Mouse (Mus musculus): ENCODE data around the gene Retreg3. TPM values are rescaled to one million over a fixed set of nuclear protein-coding genes. Genes with fewer than 3 reads are reported as not detected.
A peak's percentile ranks its signal among the peaks of the same experiment; 100 is the strongest.

The Retreg3 gene
- polyA plus RNA-seq, 1 experiment from 2014 or later, result 21.8 TPM

DNA sequence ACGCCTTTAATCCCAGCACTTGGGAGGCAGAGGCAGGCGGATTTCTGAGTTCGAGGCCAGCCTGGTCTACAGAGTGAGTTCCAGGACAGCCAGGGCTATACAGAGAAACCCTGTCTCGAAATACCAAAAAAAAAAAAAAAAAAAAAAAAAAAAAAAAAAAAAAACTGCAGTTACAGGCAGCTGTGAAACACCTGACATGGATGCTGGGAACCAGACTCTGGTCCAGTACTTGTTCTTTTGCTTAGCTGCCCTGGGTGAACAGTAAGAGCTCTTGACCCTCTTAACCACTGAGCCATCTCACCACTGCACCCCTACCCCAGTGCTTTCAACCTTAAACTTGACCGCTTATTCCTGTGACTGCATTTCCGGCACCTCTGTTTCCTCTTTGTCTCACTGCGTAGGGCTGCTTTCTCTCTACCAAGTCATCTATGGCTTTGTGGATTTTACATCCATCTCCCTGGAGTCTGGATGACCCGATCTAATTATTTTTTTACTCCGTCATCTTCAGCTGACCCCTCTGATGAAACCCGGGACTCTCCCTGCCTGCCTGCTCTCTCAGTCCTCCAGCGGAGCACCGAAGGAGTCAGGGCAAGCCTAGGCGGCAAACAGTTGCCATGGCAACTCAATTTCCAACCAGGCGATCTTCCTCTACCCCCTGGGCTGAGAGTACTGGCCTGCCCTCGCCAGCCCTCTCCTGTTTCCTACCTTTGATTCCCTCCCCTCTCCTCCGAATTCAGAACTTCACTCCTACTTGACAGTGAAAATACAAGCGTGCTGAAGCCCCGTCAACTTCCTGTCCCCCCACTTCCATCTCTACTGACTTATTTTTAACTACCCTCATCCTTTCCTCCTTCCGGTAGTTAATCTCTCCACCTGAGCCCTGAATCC, 23.9 kb upstream of the Retreg3 start:
- WGBS, result 15% methylated on average over 18 of the region's 19 CpGs
- ATAC-seq (ENCODE audit: borderline replicate concordance, extremely low read depth, low FRiP score, low TSS enrichment), result peak; percentile 40; the same call in 1 of the 2 replicates
- Histone ChIP-seq H3K4me1 (peaks cover 20% of the 10 kb centered on the region), H3K9ac (no peak overlapping the region), H3K27ac (no peak overlapping the region), H3K4me3 (peak overlapping the region; percentile 31), H3K4me2 (peak overlapping the region; percentile 57), H3K36me3 (no peaks in the 10 kb centered on the region), H3K9me3 (no peaks in the 10 kb centered on the region), H3K27me3 (no peaks in the 10 kb centered on the region)

DNA sequence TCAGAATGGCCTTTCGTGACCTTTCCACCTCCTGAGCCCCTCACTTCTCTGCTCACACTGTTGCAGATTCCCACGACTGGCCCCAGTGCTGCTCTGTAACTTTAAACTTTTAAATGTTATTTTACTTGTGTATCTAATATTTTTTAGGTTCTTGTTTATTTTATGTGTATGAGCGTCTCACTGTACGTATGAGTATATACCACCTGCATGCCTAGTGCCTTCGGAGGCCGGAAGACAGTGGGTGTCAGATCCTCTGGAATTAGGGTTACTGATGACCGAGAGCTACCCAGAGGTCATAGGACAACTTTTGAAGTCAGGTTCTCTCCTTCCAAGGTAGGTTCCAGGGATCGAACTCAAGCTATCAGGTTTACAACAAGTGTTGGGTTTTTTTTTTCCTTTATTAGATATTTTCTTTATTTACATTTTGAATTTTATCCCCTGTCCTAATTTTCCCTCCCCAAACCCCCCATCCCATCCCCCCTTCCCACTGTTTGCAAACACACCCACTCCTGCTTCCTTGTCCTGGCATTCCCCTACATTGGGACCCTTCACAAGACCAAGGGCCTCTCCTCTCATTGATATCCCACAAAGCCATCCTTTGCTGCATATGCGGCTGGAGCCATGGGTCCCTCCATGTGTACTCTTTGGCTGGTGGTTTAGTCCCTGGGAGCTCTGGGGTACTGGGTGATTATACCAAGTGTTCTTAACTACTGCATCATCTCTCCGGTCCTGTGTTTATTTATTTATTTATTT, 22.7 kb upstream of the Retreg3 start:
- Histone ChIP-seq H3K27me3 (no peaks in the 10 kb centered on the region), H3K27ac (no peak overlapping the region), H3K36me3 (no peaks in the 10 kb centered on the region), H3K4me1 (peaks cover 22% of the 10 kb centered on the region), H3K9me3 (no peaks in the 10 kb centered on the region), H3K4me2 (no peak overlapping the region), H3K4me3 (no peak overlapping the region), H3K9ac (no peak overlapping the region)
- no peak for ATAC-seq (ENCODE audit: borderline replicate concordance, extremely low read depth, low FRiP score, low TSS enrichment)
- WGBS, result 79% methylated on average over 10 of the region's 10 CpGs

- H3K4me3 ChIP-seq, result no peak overlapping the region
- no peak overlapping the region for H3K4me2 ChIP-seq
- H3K9me3 ChIP-seq, result no peaks in the 10 kb centered on the region
- ATAC-seq (ENCODE audit: borderline replicate concordance, extremely low read depth, low FRiP score, low TSS enrichment), result no peak
- H3K9ac ChIP-seq, result no peak overlapping the region
- 77% methylated on average over 8 of the region's 8 CpGs for WGBS
- peaks cover 28% of the 10 kb centered on the region for H3K4me1 ChIP-seq
- H3K27me3 ChIP-seq, result no peaks in the 10 kb centered on the region
- H3K36me3 ChIP-seq, result no peaks in the 10 kb centered on the region
- H3K27ac ChIP-seq, result no peak overlapping the region
Measured at GRCm38 (mm10) chr11:101141088-101141487, 21.4 kb upstream of the Retreg3 start.

DNA sequence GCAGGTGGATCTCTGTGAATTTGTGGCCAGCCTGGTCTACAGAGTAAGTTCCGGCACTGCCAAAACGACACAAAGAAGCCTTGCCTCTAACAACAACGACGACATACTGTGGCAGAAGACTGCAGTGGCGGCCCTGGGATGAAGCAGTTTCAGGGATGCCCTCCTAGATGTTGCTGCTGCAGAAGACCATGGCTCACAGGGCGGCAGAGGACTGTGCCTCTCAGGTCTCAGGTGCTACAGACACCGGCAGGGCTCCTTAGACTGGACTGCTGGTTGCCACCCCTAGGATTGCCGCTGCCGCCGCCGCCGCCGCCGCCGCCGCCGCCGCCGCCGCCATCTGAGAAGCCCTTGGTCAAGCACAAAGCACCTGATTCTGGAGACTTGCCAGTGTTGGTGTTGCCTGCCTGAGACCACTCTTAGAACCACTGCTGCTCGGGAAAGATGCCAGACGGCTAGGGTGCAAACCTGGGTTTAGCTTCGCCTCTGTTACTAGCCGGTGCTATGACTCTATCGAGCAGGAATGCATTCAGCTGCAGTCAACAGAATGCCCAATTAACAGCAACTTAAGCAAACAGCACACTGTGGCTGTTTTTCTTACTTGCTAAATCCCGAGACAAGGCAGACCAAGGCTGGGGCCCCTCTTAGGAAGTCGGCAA, 20.6 kb upstream of the Retreg3 start:
- peak overlapping the region; percentile 57 for H3K4me2 ChIP-seq
- ATAC-seq (ENCODE audit: borderline replicate concordance, extremely low read depth, low FRiP score, low TSS enrichment), result no peak
- H3K27me3 ChIP-seq, result no peaks in the 10 kb centered on the region
- H3K9ac ChIP-seq, result peak overlapping the region; percentile 25; the same call in 1 of the 2 replicates
- WGBS, result 30% methylated on average over 27 of the region's 27 CpGs
- H3K36me3 ChIP-seq, result no peaks in the 10 kb centered on the region
- H3K4me3 ChIP-seq, result peak overlapping the region; percentile 31
- H3K27ac ChIP-seq, result peak overlapping the region; percentile 55
- no peaks in the 10 kb centered on the region for H3K9me3 ChIP-seq
- peaks cover 28% of the 10 kb centered on the region for H3K4me1 ChIP-seq

DNA sequence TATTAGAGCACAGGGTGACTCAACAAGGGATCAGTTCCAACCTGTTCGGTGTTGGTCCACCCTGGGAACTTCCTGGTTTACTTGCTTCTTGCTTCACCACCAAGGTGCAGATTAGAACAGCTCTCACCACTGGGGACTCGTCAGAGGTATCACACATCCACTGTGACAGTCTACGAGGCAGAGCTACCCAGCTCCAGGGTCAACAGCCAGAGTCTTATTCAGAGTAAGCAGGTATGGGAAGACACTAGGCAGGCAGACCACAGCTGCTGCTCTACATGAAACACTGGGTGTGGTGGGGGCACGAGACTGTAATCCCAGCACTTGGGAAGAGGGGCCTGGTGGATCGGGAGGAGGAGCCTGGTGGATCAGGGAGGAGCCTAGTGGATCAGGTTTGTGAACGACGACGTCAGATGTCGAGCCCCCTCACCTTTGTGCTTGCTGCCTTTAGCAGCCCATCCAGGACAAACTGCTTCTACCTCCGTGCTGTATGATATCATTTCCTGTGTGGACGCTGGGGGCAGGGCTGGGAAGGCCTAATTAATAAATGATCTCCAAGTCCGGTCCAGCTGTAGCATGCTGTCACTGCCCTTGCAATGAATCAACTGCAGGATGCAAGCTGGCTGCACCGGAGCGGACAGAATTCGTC, 19.0 kb upstream of the Retreg3 start:
- 19% methylated on average over 15 of the region's 15 CpGs for WGBS
- Histone ChIP-seq H3K4me1 (peaks cover 24% of the 10 kb centered on the region), H3K4me3 (no peak overlapping the region), H3K9ac (no peak overlapping the region), H3K27me3 (no peaks in the 10 kb centered on the region), H3K27ac (no peak overlapping the region), H3K9me3 (no peaks in the 10 kb centered on the region), H3K4me2 (peak overlapping the region; percentile 29), H3K36me3 (no peaks in the 10 kb centered on the region)
- peak; percentile 42; the same call in 1 of the 2 replicates for ATAC-seq (ENCODE audit: borderline replicate concordance, extremely low read depth, low FRiP score, low TSS enrichment)

DNA sequence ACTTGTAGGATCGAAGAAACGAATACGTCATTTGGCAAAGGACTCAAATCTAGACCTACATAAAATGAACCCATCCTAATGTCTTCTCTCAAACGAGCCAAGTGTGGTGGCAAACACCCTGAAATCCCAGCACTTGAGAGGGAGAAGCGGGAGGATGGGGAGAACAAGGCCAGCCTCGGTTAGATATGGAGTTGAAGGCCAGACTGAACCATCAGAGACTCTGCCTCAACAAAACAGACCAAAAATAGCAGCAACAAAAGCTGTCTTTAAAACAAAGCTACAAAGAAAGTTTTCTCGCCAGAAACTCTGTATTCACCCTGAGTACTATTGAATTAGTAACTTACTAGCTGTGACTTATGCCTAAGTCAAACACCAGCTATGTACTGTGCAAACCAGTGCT, 17.3 kb upstream of the Retreg3 start:
- Histone ChIP-seq H3K9ac (no peak overlapping the region), H3K4me2 (no peak overlapping the region), H3K27ac (peak overlapping the region; percentile 39), H3K9me3 (no peaks in the 10 kb centered on the region), H3K36me3 (no peaks in the 10 kb centered on the region), H3K27me3 (no peaks in the 10 kb centered on the region), H3K4me1 (peaks cover 20% of the 10 kb centered on the region), H3K4me3 (no peak overlapping the region)
- 66% methylated on average over 7 of the region's 7 CpGs for WGBS
- no peak for ATAC-seq (ENCODE audit: borderline replicate concordance, extremely low read depth, low FRiP score, low TSS enrichment)

DNA sequence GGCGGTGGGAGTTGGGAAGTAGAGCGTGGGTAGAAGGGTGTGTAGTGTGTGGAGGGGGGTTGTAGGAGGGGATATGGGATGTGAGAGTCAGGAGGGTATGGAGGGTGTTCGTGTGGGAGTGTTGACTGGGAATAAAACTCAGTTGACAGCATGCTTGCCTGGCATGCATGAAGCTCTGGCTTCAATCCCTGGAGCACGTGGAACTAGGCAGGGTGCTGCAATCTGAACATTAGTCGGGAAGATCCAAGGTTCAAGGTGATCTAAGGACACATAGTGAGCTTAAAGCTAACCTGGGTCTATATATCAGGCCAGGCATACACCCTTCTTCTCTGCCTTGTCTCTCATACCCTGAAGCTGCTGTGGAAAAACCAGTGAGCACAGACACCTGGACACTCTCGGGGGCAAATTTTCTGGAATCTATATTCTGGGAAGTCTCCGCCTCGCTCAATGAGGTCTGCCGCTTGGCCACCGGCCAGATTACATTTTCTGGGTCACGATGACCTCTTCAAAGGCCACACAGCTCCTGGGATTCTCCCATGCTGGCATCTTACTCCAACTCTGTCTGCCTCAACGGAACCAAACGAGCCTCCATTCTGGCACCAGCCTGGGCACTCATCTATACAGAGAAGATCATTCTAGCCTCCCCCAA, 14.6 kb upstream of the Retreg3 start:
- Histone ChIP-seq H3K27ac (no peak overlapping the region), H3K9me3 (no peaks in the 10 kb centered on the region), H3K4me2 (no peak overlapping the region), H3K9ac (no peak overlapping the region), H3K36me3 (no peaks in the 10 kb centered on the region), H3K4me3 (no peak overlapping the region), H3K4me1 (peaks cover 15% of the 10 kb centered on the region), H3K27me3 (no peaks in the 10 kb centered on the region)
- WGBS, result 75% methylated on average over 13 of the region's 13 CpGs
- ATAC-seq (ENCODE audit: borderline replicate concordance, extremely low read depth, low FRiP score, low TSS enrichment), result no peak

DNA sequence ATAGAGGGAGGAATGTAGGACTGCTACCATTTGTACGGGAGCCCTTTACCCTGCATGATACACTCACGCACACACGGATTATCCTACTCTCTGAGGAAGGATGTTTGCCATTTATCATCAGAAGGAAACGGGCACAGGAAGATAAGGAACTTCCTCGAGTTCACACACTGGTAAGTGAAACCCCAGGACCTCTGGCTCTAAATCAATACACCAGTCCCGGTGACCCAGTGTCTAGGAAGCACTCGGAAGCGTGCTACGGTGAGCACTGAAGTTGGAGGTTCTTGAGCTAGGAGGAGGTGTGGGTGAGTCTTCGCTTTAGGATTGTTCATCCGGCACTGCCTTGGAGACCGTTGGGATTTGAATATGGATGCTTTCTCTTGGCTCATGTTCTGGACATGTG, 13.3 kb upstream of the Retreg3 start:
- Histone ChIP-seq H3K27ac (no peak overlapping the region), H3K9me3 (no peaks in the 10 kb centered on the region), H3K27me3 (no peaks in the 10 kb centered on the region), H3K4me3 (no peak overlapping the region), H3K9ac (no peak overlapping the region), H3K4me1 (peaks cover 9% of the 10 kb centered on the region), H3K4me2 (no peak overlapping the region), H3K36me3 (no peaks in the 10 kb centered on the region)
- WGBS, result 43% methylated on average over 12 of the region's 12 CpGs
- ATAC-seq (ENCODE audit: borderline replicate concordance, extremely low read depth, low FRiP score, low TSS enrichment), result 0 out of 2 replicates have a peak, but pooled peaks have one; percentile 19

DNA sequence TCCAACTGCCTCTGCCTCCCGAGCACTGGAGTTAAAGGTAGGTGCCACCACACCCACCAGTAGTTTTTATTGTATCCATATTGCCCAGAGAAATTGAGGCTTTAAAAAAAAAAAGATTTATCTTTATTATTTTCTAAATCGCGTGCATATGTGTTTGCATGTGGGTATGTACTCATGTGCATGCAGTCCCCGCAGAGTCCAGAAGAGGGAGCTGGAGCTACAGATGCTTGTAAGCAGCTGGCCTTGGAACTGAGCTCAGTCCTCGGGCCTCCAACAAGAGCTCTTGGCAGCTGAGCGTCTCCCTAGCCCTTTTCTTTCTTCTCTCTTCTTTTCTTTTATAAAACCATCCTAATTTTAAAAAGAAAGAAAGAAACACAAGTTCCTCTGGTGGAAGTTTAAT, 12.0 kb upstream of the Retreg3 start:
- H3K4me1 ChIP-seq, result peaks cover 4% of the 10 kb centered on the region
- 88% methylated on average over 6 of the region's 6 CpGs for WGBS
- no peak for ATAC-seq (ENCODE audit: borderline replicate concordance, extremely low read depth, low FRiP score, low TSS enrichment)
- H3K27ac ChIP-seq, result no peak overlapping the region
- H3K27me3 ChIP-seq, result no peaks in the 10 kb centered on the region
- H3K9ac ChIP-seq, result no peak overlapping the region
- no peak overlapping the region for H3K4me3 ChIP-seq
- H3K36me3 ChIP-seq, result peaks cover 2% of the 10 kb centered on the region
- no peaks in the 10 kb centered on the region for H3K9me3 ChIP-seq
- H3K4me2 ChIP-seq, result no peak overlapping the region

DNA sequence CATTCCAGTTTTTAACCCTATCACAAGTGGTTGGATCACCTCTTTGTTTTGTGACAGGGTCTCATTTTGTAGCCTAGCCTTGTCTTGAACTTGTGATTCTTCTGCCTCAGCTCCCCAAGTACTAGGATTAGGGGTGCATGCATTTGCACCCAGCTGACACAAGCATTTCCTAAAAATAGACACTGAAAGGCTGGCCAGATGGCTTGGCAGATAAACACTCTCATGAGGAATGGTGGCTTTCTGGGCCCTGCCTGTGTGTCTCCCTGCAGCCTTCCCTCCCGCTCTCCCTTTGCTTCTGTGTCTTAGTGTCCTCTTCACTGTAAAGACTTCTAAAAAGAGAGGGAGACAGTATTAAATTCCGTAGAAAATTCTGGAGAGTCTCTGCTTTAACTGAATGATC, 11.5 kb upstream of the Retreg3 start:
- 81% methylated on average over 2 of the region's 2 CpGs for WGBS
- H3K36me3 ChIP-seq, result peaks cover 8% of the 10 kb centered on the region
- no peak for ATAC-seq (ENCODE audit: borderline replicate concordance, extremely low read depth, low FRiP score, low TSS enrichment)

More for the DNA sequence above, 11.5 kb upstream of the Retreg3 start:
- Histone ChIP-seq H3K9ac (no peak overlapping the region), H3K27me3 (no peaks in the 10 kb centered on the region), H3K27ac (no peak overlapping the region), H3K4me2 (no peak overlapping the region), H3K4me3 (no peak overlapping the region), H3K4me1 (peaks cover 3% of the 10 kb centered on the region), H3K9me3 (no peaks in the 10 kb centered on the region)
